ENCODE assay signal across 8 mouse cellular contexts in the genomic region with DNA sequence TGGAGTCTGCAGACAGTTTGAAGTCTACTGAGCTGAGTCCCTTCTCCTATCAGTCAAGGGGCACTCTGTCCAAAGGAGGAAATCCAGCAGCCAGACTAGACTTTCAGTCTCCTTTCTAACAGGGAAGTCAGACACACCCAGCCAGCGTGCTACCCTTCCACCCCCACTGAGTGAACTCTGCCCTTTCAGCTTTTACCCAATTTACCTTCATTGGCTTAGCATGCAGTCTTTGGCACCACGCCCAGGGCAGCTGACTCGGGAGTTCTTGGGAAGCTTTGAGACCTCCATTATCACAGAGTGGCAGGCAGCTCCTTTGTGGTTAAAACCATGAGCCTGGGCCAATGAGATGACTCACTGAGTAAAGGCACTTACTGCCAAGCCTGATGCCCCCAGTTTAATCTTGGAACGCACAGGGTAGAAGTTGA.
A peak's percentile ranks its signal among the peaks of the same experiment; 100 is the strongest.
DNase-seq lines count a peak whose midpoint lies in the region; ATAC-seq and TF ChIP-seq lines count a peak whose summit lies in the region.

No protein-coding gene starts in this region.

- no peaks in the 10 kb centered on the region for H3K27me3 ChIP-seq in liver, embryonic 14.5 days (ENCODE audit: control insufficient read depth, insufficient read depth, low read length)

- H3K4me3 ChIP-seq in brown adipose tissue, adult 24 weeks (ENCODE audit: insufficient read depth, low read depth, low read length): no peak overlapping the region
- peak overlapping the region; percentile 8 to 37; a peak in 3 of 4 replicates for H3K4me3 ChIP-seq in liver, embryonic 14.5 days (ENCODE audit: insufficient read depth in 1 of 2, low read depth in 2 of 2, low read length in 2 of 2)

- ATAC-seq in granulocyte monocyte progenitor cell, adult 5-6 weeks (replicated peaks; ENCODE audit: poor library complexity, severe bottlenecking): peak; percentile 44
- ATAC-seq in liver, embryonic 14.5 days (ENCODE audit: insufficient read depth): peak; percentile 94
- ATAC-seq in CD4-positive, CD25-positive, alpha-beta regulatory T cell, adult 4 months: no peak

- WGBS in liver, embryonic 14.5 days (ENCODE audit: insufficient replicate concordance): 2% methylated on average over 4 of the region's 4 CpGs

- H3K4me2 ChIP-seq in liver, embryonic 14.5 days (ENCODE audit: low read depth): peak overlapping the region; percentile 74

- peak overlapping the region; percentile 64 for H3K27ac ChIP-seq in brown adipose tissue, adult 24 weeks (replicated peaks; ENCODE audit: low read depth, low read length)
- H3K27ac ChIP-seq in liver, embryonic 14.5 days: peak overlapping the region; percentile 100

- DNase-seq in right cerebral cortex, postnatal 10 days (ENCODE audit: low spot score in 2 of 2): peak; percentile 74 to 77
- no peak for DNase-seq in right cerebral cortex, adult 2 months (ENCODE audit: low spot score in 2 of 2)
- peak; percentile 98 for DNase-seq in kidney, adult 9 months
- DNase-seq in liver, embryonic 14.5 days (ENCODE audit: low read depth in 3 of 3, low spot score in 3 of 3): peak; percentile 99 to 100 (median 100)
- peak; percentile 17 to 18 for DNase-seq in right cerebral cortex, postnatal 36 days (ENCODE audit: low spot score in 2 of 2)

- peak; percentile 99 for TF ChIP-seq EP300 in liver, embryonic 14.5 days (IDR thresholded peaks at IDR 0.05; ENCODE audit: low read depth)

- peaks cover 28% of the 10 kb centered on the region for H3K4me1 ChIP-seq in brown adipose tissue, adult 24 weeks (ENCODE audit: control insufficient read depth, insufficient read depth, insufficient read length, low read length)
- H3K4me1 ChIP-seq in liver, embryonic 14.5 days (replicated peaks; ENCODE audit: control insufficient read depth in 2 of 2, insufficient read depth in 2 of 2, low read length in 1 of 2): peaks cover 62 to 83% of the 10 kb centered on the region in 2 experiments

- peak overlapping the region; percentile 80 for H3K9ac ChIP-seq in liver, embryonic 14.5 days (replicated peaks)

- no peak for TF ChIP-seq CTCF in liver, embryonic 14.5 days (IDR thresholded peaks at IDR 0.05; ENCODE audit: low read depth)

- no peaks in the 10 kb centered on the region for H3K9me3 ChIP-seq in liver, embryonic 14.5 days (ENCODE audit: control insufficient read depth, low read length)

- no peaks in the 10 kb centered on the region for H3K36me3 ChIP-seq in liver, embryonic 14.5 days (replicated peaks; ENCODE audit: control insufficient read depth, insufficient read depth, low read depth)

Comparison
In these comparisons a context has a peak if more than half of its experiments do, and no peak if none do; other contexts are left out.
1. DNase-seq: peak in right cerebral cortex, postnatal 10 days (2 of 2), kidney, adult 9 months (single experiment), liver, embryonic 14.5 days (3 of 3) and right cerebral cortex, postnatal 36 days (2 of 2); none in right cerebral cortex, adult 2 months (0 of 2).